17 mouse cellular contexts compared by ENCODE assay signal in the genomic region with DNA sequence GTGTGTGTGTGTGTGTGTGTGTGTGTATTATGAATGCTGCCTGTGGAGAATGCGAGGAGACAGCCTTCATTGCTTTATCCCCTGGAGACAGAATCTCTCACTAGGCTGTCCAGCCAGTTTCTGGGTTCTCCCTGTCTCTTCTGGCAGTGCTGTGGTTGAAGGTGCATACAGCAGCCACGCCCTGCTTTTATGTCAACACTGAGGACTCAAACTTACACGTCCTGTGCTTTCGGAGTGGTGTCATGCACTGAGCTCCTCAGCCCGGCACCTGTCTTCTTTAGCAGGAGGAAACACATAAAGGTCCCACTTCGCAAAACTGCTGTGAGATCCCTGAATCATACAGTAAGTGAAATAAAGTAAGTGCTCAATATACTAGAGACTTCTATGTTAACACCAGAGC.
A peak's percentile ranks its signal among the peaks of the same experiment; 100 is the strongest.
DNase-seq lines count a peak whose midpoint lies in the region; ATAC-seq lines count a peak whose summit lies in the region.
"Had no signal": no experiment of that assay in that cellular context is flagged by ENCODE, and none has a peak within 500 bp of the region (broad histone marks: within the 10 kb centered on the region; RNA-seq: fewer than 3 reads in every experiment).

No protein-coding gene starts in this region.

- no peaks in the 10 kb centered on the region for H3K9me3 ChIP-seq in midbrain, embryonic 10.5 days (replicated peaks)
- H3K9me3 ChIP-seq in midbrain, embryonic 13.5 days = no peaks in the 10 kb centered on the region
- H3K9me3 ChIP-seq in stomach, embryonic 15.5 days = no peaks in the 10 kb centered on the region
- H3K9me3 ChIP-seq: heart, embryonic 12.5 days; lung, embryonic 15.5 days; neural tube, embryonic 12.5 days had no signal

- ATAC-seq in midbrain, embryonic 13.5 days = no peak
- no peak for ATAC-seq in stomach, embryonic 15.5 days (ENCODE audit: insufficient read depth, low FRiP score, low read depth)

- no peak overlapping the region for H3K9ac ChIP-seq in midbrain, embryonic 13.5 days (replicated peaks)
- no peak overlapping the region for H3K9ac ChIP-seq in stomach, embryonic 15.5 days
- H3K9ac ChIP-seq: heart, embryonic 12.5 days; lung, embryonic 15.5 days; neural tube, embryonic 12.5 days had no signal

- peaks cover 17% of the 10 kb centered on the region for H3K36me3 ChIP-seq in midbrain, embryonic 10.5 days
- H3K36me3 ChIP-seq in midbrain, embryonic 13.5 days = no peaks in the 10 kb centered on the region
- H3K36me3 ChIP-seq in stomach, embryonic 15.5 days = 0 out of 2 replicates have a peak, but pooled peaks cover 7% of the 10 kb centered on the region
- H3K36me3 ChIP-seq: heart, embryonic 12.5 days; lung, embryonic 15.5 days; neural tube, embryonic 12.5 days had no signal

- peaks cover 11% of the 10 kb centered on the region for H3K4me1 ChIP-seq in midbrain, embryonic 10.5 days
- H3K4me1 ChIP-seq in midbrain, embryonic 13.5 days (replicated peaks) = peaks cover 20% of the 10 kb centered on the region; the same call in 1 of the 2 replicates
- H3K4me1 ChIP-seq in brown adipose tissue, adult 24 weeks (ENCODE audit: control insufficient read depth, insufficient read depth, insufficient read length, low read length) = peaks cover 14% of the 10 kb centered on the region; the same call in 1 of the 2 replicates
- peaks cover 13% of the 10 kb centered on the region; the same call in 1 of the 2 replicates for H3K4me1 ChIP-seq in stomach, embryonic 15.5 days

- WGBS in midbrain, embryonic 10.5 days = 83% methylated on average over 6 of the region's 6 CpGs
- 92% methylated on average over 6 of the region's 6 CpGs for WGBS in midbrain, embryonic 13.5 days
- WGBS in stomach, embryonic 15.5 days = 63% methylated on average over 6 of the region's 6 CpGs

- H3K4me3 ChIP-seq in midbrain, embryonic 10.5 days = no peak overlapping the region
- H3K4me3 ChIP-seq in midbrain, embryonic 13.5 days (replicated peaks) = no peak overlapping the region
- no peak overlapping the region for H3K4me3 ChIP-seq in brown adipose tissue, adult 24 weeks (ENCODE audit: insufficient read depth, low read depth, low read length)
- H3K4me3 ChIP-seq in stomach, embryonic 15.5 days (replicated peaks) = no peak overlapping the region
- H3K4me3 ChIP-seq: erythroblast, embryonic 14.5 days; heart, embryonic 12.5 days; layer of hippocampus, adult 2 months; lung, embryonic 15.5 days; neural tube, embryonic 12.5 days had no signal

- H3K4me2 ChIP-seq in midbrain, embryonic 13.5 days (replicated peaks) = no peak overlapping the region
- H3K4me2 ChIP-seq in stomach, embryonic 15.5 days = no peak overlapping the region
- H3K4me2 ChIP-seq: heart, embryonic 12.5 days; lung, embryonic 15.5 days; neural tube, embryonic 12.5 days had no signal

- H3K27me3 ChIP-seq in midbrain, embryonic 10.5 days (ENCODE audit: low read depth, poor library complexity, severe bottlenecking) = no peaks in the 10 kb centered on the region
- H3K27me3 ChIP-seq in midbrain, embryonic 13.5 days = no peaks in the 10 kb centered on the region
- no peaks in the 10 kb centered on the region for H3K27me3 ChIP-seq in stomach, embryonic 15.5 days (replicated peaks)
- H3K27me3 ChIP-seq: heart, embryonic 12.5 days; lung, embryonic 15.5 days; neural tube, embryonic 12.5 days had no signal

- no peak for DNase-seq in midbrain, embryonic 10.5 days (ENCODE audit: low spot score)
- DNase-seq in thymus, postnatal 4 days = peak; percentile 69
- DNase-seq in yolk sac, embryonic 10.5 days (ENCODE audit: low spot score) = no peak
- DNase-seq in right cerebral cortex, adult 18-20 months = no peak
- DNase-seq: cerebellum, adult 9-10 months; gastrocnemius, postnatal 10 days; kidney, adult 8-10 months; liver; midbrain, embryonic 14.5 days had no signal

- 0 out of 2 replicates have a peak overlapping the region, but pooled peaks have one; percentile 4 for H3K27ac ChIP-seq in midbrain, embryonic 10.5 days (replicated peaks)
- H3K27ac ChIP-seq in midbrain, embryonic 13.5 days = no peak overlapping the region
- 0 out of 2 replicates have a peak overlapping the region, but pooled peaks have one; percentile 5 for H3K27ac ChIP-seq in brown adipose tissue, adult 24 weeks (replicated peaks; ENCODE audit: low read depth, low read length)
- 0 out of 2 replicates have a peak overlapping the region, but pooled peaks have one; percentile 38 for H3K27ac ChIP-seq in stomach, embryonic 15.5 days
- H3K27ac ChIP-seq: layer of hippocampus, adult 2 months; lung, embryonic 15.5 days; neural tube, embryonic 12.5 days had no signal
